Mouse (Mus musculus) olfactory bulb, adult 2 months (tissue): ENCODE results near the gene Spi1.

ENCODE experiments used
- CTCF ChIP-seq: fragments of 200-500 bp; IDR thresholded peaks from 2 replicates; pipeline ENCODE4 v1.5.1; 2012; ENCODE audit warnings: low read depth, mild to moderate bottlenecking, low read length, moderate library complexity; ENCODE audit not compliant: insufficient read depth
- POLR2A ChIP-seq: fragments of 200-500 bp; IDR thresholded peaks from 2 replicates; pipeline ENCODE4 v1.6.1; 2012; ENCODE audit warnings: mild to moderate bottlenecking, low read depth, low read length, moderate library complexity; ENCODE audit not compliant: insufficient read depth

- no peak for TF ChIP-seq POLR2A
- peak; percentile 87 for TF ChIP-seq CTCF
Measured at GRCm38 (mm10) chr2:91101124-91101740, 19.0 kb downstream of the Spi1 start.
